Mouse (Mus musculus) large intestine, adult 2 months (tissue): ENCODE data around the gene Cpeb3. TPM values are rescaled to one million over a fixed set of nuclear protein-coding genes. Genes with fewer than 3 reads are reported as not detected.
"Not testable (repeated sequence)": the region's sequence is repeated elsewhere in the genome, so short reads cannot be mapped to it uniquely, and the experiment has no call there.

ENCODE experiments used
- DNase-seq: peaks from one replicate; pipeline ENCODE4 v3.0.0-alpha.2; 2012; ENCODE audit warnings: low read depth, low spot score
- WGBS: fragments of 180-500 bp; shearing (Covaris S2); methylation state at CpG from one replicate; pipeline ENCODE4 v1.1.7; 2018; 5-methylcytosine and 5-hydroxymethylcytosine counted together
- polyA plus RNA-seq: library from polyadenylated mRNA; depleted of rRNA; stranded (reverse); fragments of >200 nt; gene quantifications from 2 replicates; pipeline ENCODE4 v1.2.3, GENCODE M21; 2012; rRNA removed

The Cpeb3 gene
- polyA plus RNA-seq: 1.1 and 2.6 TPM in 2 replicates

- peak; percentile 7 for DNase-seq
- 1% methylated on average over 15 of the region's 15 CpGs for WGBS
Measured at GRCm38 (mm10) chr19:37208176-37208755, at the start of gene Cpeb3. Gene Cpeb3, minus strand, starts transcription at chr19:37208601.

GRCm38 (mm10) chr19:37255321-37255720 lies 46.9 kb upstream of the Cpeb3 start:
- WGBS: 84% methylated on average over 9 of the region's 9 CpGs
- DNase-seq: no peak

- DNase-seq: no peak
- WGBS: 56% methylated on average over 6 of the region's 6 CpGs
Measured at GRCm38 (mm10) chr19:37252104-37252503, 43.7 kb upstream of the Cpeb3 start.

- no peak for DNase-seq
Measured at GRCm38 (mm10) chr19:37248199-37248598, 39.8 kb upstream of the Cpeb3 start.

GRCm38 (mm10) chr19:37246859-37247258 lies 38.5 kb upstream of the Cpeb3 start:
- 36% methylated on average over 3 of the region's 3 CpGs for WGBS
- no peak for DNase-seq

More at GRCm38 (mm10) chr19:37248199-37248598, 39.8 kb upstream of the Cpeb3 start:
- 61% methylated on average over 3 of the region's 3 CpGs for WGBS

GRCm38 (mm10) chr19:37242707-37243106 lies 34.3 kb upstream of the Cpeb3 start:
- 15% methylated on average over 2 of the region's 2 CpGs for WGBS
- DNase-seq: no peak

GRCm38 (mm10) chr19:37241201-37241600 lies 32.8 kb upstream of the Cpeb3 start:
- no peak for DNase-seq
- whole genome bisulfite sequencing: 73% methylated on average over 5 of the region's 5 CpGs

- 21% methylated on average over 4 of the region's 4 CpGs for WGBS
Measured at GRCm38 (mm10) chr19:37239096-37239495, 30.7 kb upstream of the Cpeb3 start.

GRCm38 (mm10) chr19:37238651-37239050 lies 30.2 kb upstream of the Cpeb3 start:
- 16% methylated on average over 7 of the region's 7 CpGs for WGBS

More at GRCm38 (mm10) chr19:37239096-37239495, 30.7 kb upstream of the Cpeb3 start:
- DNase-seq: no peak

GRCm38 (mm10) chr19:37237712-37238437 lies 29.5 kb upstream of the Cpeb3 start:
- WGBS: 10% methylated on average over 15 of the region's 15 CpGs
- no peak for DNase-seq

More at GRCm38 (mm10) chr19:37238651-37239050, 30.2 kb upstream of the Cpeb3 start:
- DNase-seq: no peak

- 43% methylated on average over 5 of the region's 5 CpGs for WGBS
- no peak for DNase-seq
Measured at GRCm38 (mm10) chr19:37237306-37237705, 28.9 kb upstream of the Cpeb3 start.

- 51% methylated on average over 8 of the region's 8 CpGs for WGBS
- DNase-seq: no peak
Measured at GRCm38 (mm10) chr19:37235818-37236217, 27.4 kb upstream of the Cpeb3 start.

- no peak for DNase-seq
- 6% methylated on average over 63 of the region's 63 CpGs for WGBS
Measured at GRCm38 (mm10) chr19:37233561-37234539, 25.4 kb upstream of the Cpeb3 start.

GRCm38 (mm10) chr19:37232598-37232997 lies 24.2 kb upstream of the Cpeb3 start:
- not testable (repeated sequence) for DNase-seq
- 59% methylated on average over 9 of the region's 9 CpGs for WGBS

GRCm38 (mm10) chr19:37225197-37225862 lies 16.9 kb upstream of the Cpeb3 start:
- no peak for DNase-seq
- 89% methylated on average over 6 of the region's 6 CpGs for WGBS

GRCm38 (mm10) chr19:37214711-37215110 lies 6.3 kb upstream of the Cpeb3 start:
- no peak for DNase-seq
- WGBS: 72% methylated on average over 2 of the region's 2 CpGs

GRCm38 (mm10) chr19:37211416-37211815 lies 3.0 kb upstream of the Cpeb3 start:
- WGBS: 65% methylated on average over 3 of the region's 3 CpGs

GRCm38 (mm10) chr19:37210457-37210856 lies 2.1 kb upstream of the Cpeb3 start:
- WGBS: 96% methylated on average over 4 of the region's 4 CpGs

More at GRCm38 (mm10) chr19:37211416-37211815, 3.0 kb upstream of the Cpeb3 start:
- DNase-seq: no peak

GRCm38 (mm10) chr19:37209467-37210128 lies 1.2 kb upstream of the Cpeb3 start:
- WGBS: 68% methylated on average over 8 of the region's 8 CpGs

More at GRCm38 (mm10) chr19:37210457-37210856, 2.1 kb upstream of the Cpeb3 start:
- DNase-seq: no peak

More at GRCm38 (mm10) chr19:37209467-37210128, 1.2 kb upstream of the Cpeb3 start:
- DNase-seq: peak; percentile 7
